Mouse (Mus musculus) embryonic facial prominence, embryonic 11.5 days (tissue): ENCODE measurements around the gene Ezh1. TPM values are rescaled to one million over a fixed set of nuclear protein-coding genes. Genes with fewer than 3 reads are reported as not detected.

Experiments used
- ATAC-seq: fragments of 200-750 bp; cut with Nextera tagmentation; replicated peaks from 2 replicates; pipeline ENCODE4 v1.8.0; 2017; ENCODE audit warnings: low read depth; ENCODE audit not compliant: insufficient number of reproducible peaks, low FRiP score, low TSS enrichment
- DNase-seq: peaks from one replicate; pipeline ENCODE4 v3.0.0-alpha.2; 2015; ENCODE audit warnings: low spot score
- H3K27ac ChIP-seq: fragments of 300-500 bp; sonication (generic); replicated peaks from 2 replicates; pipeline ENCODE4 v1.5.1; 2014; ENCODE audit warnings: mild to moderate bottlenecking, low read depth, low read length, control low read depth
- H3K27me3 ChIP-seq: fragments of 300-500 bp; sonication (generic); 2 replicates; pipeline ENCODE4 v1.6.1; 2014; ENCODE audit warnings: mild to moderate bottlenecking, low read length, moderate library complexity, mixed read lengths; ENCODE audit not compliant: control insufficient read depth, insufficient read depth
- H3K36me3 ChIP-seq: fragments of 300-500 bp; sonication (generic); replicated peaks from 2 replicates; pipeline ENCODE4 v1.6.1; 2014; ENCODE audit warnings: low read depth, mild to moderate bottlenecking, low read length, moderate library complexity, mixed read lengths; ENCODE audit not compliant: control insufficient read depth, insufficient read depth
- H3K4me1 ChIP-seq: fragments of 300-500 bp; sonication (generic); 2 replicates; pipeline ENCODE4 v1.6.1; 2014; ENCODE audit warnings: low read length, mixed read lengths; ENCODE audit not compliant: control insufficient read depth, insufficient read depth
- H3K4me2 ChIP-seq: fragments of 300-500 bp; sonication (generic); 2 replicates; pipeline ENCODE4 v1.6.1; 2014; ENCODE audit warnings: low read depth, mild to moderate bottlenecking, control low read depth, low read length, moderate library complexity
- H3K4me3 ChIP-seq: fragments of 300-500 bp; sonication (generic); 2 replicates; pipeline ENCODE4 v1.5.1; 2014; ENCODE audit warnings: low read depth, low read length, control low read depth
- H3K9ac ChIP-seq: fragments of 300-500 bp; sonication (generic); replicated peaks from 2 replicates; pipeline ENCODE4 v1.6.1; 2014; ENCODE audit warnings: mild to moderate bottlenecking, control low read depth, low read length
- H3K9me3 ChIP-seq: fragments of 300-500 bp; sonication (generic); replicated peaks from 2 replicates; pipeline ENCODE4 v1.6.1; 2016; ENCODE audit warnings: mild to moderate bottlenecking, low read length, inconsistent platforms, mixed read lengths; ENCODE audit not compliant: control insufficient read depth
- WGBS: fragments of 180-500 bp; shearing (Covaris S2); extraction: QIAGEN DNeasy Blood & Tissue Kit; methylation state at CpG from one replicate; pipeline ENCODE4 v1.1.7; 2014; 5-methylcytosine and 5-hydroxymethylcytosine counted together
- polyA plus RNA-seq: library from polyadenylated mRNA; unstranded; fragments of >200 nt; fragmentation: Nextera tagmentation; extraction: Ambion mirVana; gene quantifications from 2 replicates; pipeline ENCODE4 v1.2.1, GENCODE M21; 2014

Ezh1 gene
- polyA plus RNA-seq = 11.6 and 12.4 TPM in 2 replicates

GRCm38 (mm10) chr11:101226065-101226701 is at the start of gene Ezh1:
Gene Ezh1, minus strand, starts transcription at chr11:101226463.
- Histone ChIP-seq H3K4me2 (peak within 1 kb of the TSS; percentile 87), H3K36me3 (no peaks in the 10 kb centered on the region), H3K9ac (peak within 1 kb of the TSS; percentile 86), H3K27ac (peak within 1 kb of the TSS; percentile 30; the same call in 1 of the 2 replicates), H3K9me3 (no peaks in the 10 kb centered on the region), H3K4me3 (peak within 1 kb of the TSS; percentile 78), H3K27me3 (no peaks in the 10 kb centered on the region), H3K4me1 (peaks cover 10% of the 10 kb centered on the region)
- under 1% methylated on average over 56 of the region's 56 CpGs for WGBS
- peak; percentile 88 for DNase-seq
- peak; percentile 92 for ATAC-seq

DNA sequence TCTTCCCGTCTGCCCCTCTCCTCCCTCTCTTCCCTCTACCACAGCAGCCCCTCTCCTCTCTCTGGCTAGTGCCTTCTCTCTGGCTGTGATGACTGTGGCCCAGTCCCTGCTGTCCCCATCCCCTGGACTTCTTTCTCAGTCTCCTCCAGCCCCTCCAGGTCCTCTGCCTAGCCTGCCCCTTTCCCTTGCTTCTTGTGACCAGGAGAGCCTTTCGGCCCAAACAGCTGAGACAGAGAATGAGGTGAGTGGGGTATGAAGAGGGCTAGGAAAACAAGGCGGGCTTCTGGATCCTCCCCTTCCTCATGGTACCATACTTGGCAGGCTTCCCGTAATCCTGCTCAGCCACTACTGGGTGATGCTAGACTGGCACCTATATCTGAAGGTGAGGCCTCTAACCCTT is 49.0 kb upstream of the Ezh1 start:
- Histone ChIP-seq H3K27me3 (no peaks in the 10 kb centered on the region), H3K27ac (no peak overlapping the region), H3K9ac (no peak overlapping the region), H3K9me3 (no peaks in the 10 kb centered on the region), H3K4me2 (no peak overlapping the region), H3K4me3 (no peak overlapping the region), H3K4me1 (peaks cover 4% of the 10 kb centered on the region; the same call in 1 of the 2 replicates), H3K36me3 (no peaks in the 10 kb centered on the region)
- ATAC-seq (no peak), DNase-seq (no peak)
- WGBS = 78% methylated on average over 4 of the region's 4 CpGs

GRCm38 (mm10) chr11:101272446-101272845 is 46.2 kb upstream of the Ezh1 start:
- DNase-seq (no peak), ATAC-seq (no peak)
- Histone ChIP-seq H3K27ac (no peak overlapping the region), H3K4me2 (no peak overlapping the region), H3K4me1 (peaks cover 4% of the 10 kb centered on the region; the same call in 1 of the 2 replicates), H3K36me3 (no peaks in the 10 kb centered on the region), H3K9me3 (no peaks in the 10 kb centered on the region), H3K27me3 (no peaks in the 10 kb centered on the region), H3K9ac (no peak overlapping the region), H3K4me3 (no peak overlapping the region)
- 80% methylated on average over 3 of the region's 3 CpGs for WGBS

- no peak for ATAC-seq
- H3K9me3 ChIP-seq = no peaks in the 10 kb centered on the region
- 27% methylated on average over 10 of the region's 10 CpGs for WGBS
- no peak overlapping the region for H3K4me2 ChIP-seq
- H3K27ac ChIP-seq = no peak overlapping the region
- H3K4me1 ChIP-seq = peaks cover 5% of the 10 kb centered on the region
- DNase-seq = peak; percentile 43
- no peak overlapping the region for H3K4me3 ChIP-seq
- H3K36me3 ChIP-seq = no peaks in the 10 kb centered on the region
- H3K9ac ChIP-seq = no peak overlapping the region
- H3K27me3 ChIP-seq = peaks cover 8% of the 10 kb centered on the region
These were observed 43.4 kb upstream of the Ezh1 start for GRCm38 (mm10) chr11:101269577-101270116.

- H3K9me3 ChIP-seq = no peaks in the 10 kb centered on the region
- no peak overlapping the region for H3K27ac ChIP-seq
- ATAC-seq (no peak), DNase-seq (no peak)
- H3K4me2 ChIP-seq = no peak overlapping the region
- WGBS = 18% methylated on average over 6 of the region's 6 CpGs
- H3K36me3 ChIP-seq = no peaks in the 10 kb centered on the region
- H3K9ac ChIP-seq = no peak overlapping the region
- H3K27me3 ChIP-seq = peaks cover 33% of the 10 kb centered on the region
- H3K4me1 ChIP-seq = peaks cover 15% of the 10 kb centered on the region
- H3K4me3 ChIP-seq = no peak overlapping the region
These were observed 39.6 kb upstream of the Ezh1 start for GRCm38 (mm10) chr11:101265906-101266305.

DNA sequence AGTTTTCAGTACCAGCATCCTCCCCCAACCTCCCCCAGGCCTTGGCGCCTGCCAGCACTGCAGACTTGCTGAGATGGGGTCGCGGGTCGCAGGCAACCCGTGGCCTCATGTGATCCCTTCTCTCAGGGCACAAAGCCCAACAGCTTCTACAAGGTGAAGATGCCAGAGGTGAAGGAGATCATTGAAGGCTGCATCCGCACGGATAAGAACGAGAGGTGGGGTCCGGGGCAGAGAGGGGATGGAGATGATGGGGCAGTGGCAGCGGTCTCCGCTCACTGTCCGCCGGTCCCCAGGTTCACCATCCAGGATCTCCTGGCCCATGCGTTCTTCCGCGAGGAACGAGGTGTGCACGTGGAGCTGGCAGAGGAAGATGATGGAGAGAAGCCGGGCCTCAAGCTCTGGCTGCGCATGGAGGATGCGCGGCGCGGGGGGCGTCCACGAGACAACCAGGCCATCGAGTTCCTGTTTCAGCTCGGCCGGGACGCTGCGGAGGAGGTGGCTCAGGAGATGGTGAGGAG is 38.8 kb upstream of the Ezh1 start:
- peak; percentile 42 for DNase-seq
- no peaks in the 10 kb centered on the region for H3K9me3 ChIP-seq
- no peaks in the 10 kb centered on the region for H3K36me3 ChIP-seq
- peak overlapping the region; percentile 50 for H3K9ac ChIP-seq
- peak overlapping the region; percentile 63 for H3K4me2 ChIP-seq
- peak overlapping the region; percentile 34 for H3K4me3 ChIP-seq
- peaks cover 33% of the 10 kb centered on the region for H3K27me3 ChIP-seq
- 3% methylated on average over 31 of the region's 31 CpGs for WGBS
- no peak overlapping the region for H3K27ac ChIP-seq
- H3K4me1 ChIP-seq = peaks cover 15% of the 10 kb centered on the region
- ATAC-seq = no peak

DNA sequence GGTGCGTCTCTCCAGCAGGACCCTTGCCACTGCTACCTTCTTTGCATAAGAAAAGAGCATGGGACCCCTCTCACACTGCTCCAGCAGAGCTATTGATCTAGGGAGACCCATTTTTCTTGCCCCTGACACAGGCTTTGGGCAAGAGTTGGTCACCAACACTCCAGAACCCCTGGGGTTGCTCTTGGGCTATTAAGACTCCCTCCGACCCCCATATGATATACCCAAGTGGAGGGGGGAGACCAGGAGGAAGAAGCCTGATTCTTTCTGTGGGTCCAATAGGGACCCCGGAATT is 37.7 kb upstream of the Ezh1 start:
- H3K9me3 ChIP-seq = no peaks in the 10 kb centered on the region
- no peaks in the 10 kb centered on the region for H3K36me3 ChIP-seq
- DNase-seq (no peak), ATAC-seq (no peak)
- WGBS = 9% methylated on average over 3 of the region's 3 CpGs
- H3K4me3 ChIP-seq = no peak overlapping the region
- H3K27me3 ChIP-seq = peaks cover 33% of the 10 kb centered on the region
- no peak overlapping the region for H3K9ac ChIP-seq
- H3K27ac ChIP-seq = no peak overlapping the region
- no peak overlapping the region for H3K4me2 ChIP-seq
- H3K4me1 ChIP-seq = peaks cover 22% of the 10 kb centered on the region

DNA sequence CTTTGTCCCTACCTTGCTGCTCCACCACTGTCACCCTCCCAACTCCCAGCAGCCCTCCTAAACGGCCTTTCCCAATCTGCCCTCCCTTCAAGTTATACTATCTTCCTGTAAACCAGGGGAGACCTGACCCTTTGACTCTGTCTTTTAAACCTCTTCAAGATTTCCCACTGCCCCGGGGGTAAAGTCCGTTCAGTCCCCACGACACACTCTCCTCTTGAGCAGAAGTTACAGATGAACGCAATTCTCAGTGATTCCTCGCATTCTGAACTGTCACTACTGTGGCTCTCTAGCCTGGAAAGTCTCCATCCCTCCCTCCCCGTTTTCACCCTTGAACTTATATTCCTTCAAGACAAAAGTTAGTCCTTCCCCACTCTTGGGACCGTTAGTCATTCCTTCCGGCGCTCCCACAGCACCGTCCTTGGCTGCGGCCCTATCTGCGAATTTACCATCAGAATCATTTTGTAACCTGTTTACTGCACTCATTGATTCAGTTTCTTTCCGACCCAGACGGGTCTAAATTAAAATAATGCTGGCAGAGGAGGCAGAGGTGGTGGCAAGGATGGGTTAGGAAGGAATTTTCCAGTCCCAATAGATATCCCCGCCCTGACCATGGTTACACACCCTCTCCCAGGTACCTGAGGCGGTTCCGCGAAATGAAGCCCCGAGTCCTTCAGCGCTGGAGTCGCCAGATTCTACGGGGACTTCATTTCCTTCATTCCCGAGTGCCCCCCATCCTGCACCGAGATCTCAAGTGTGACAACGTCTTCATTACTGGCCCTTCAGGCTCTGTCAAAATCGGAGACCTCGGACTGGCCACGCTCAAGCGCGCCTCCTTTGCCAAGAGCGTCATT is 37.1 kb upstream of the Ezh1 start:
- Histone ChIP-seq H3K9me3 (no peaks in the 10 kb centered on the region), H3K27ac (no peak overlapping the region), H3K36me3 (no peaks in the 10 kb centered on the region), H3K9ac (no peak overlapping the region), H3K4me1 (peaks cover 22% of the 10 kb centered on the region), H3K4me3 (no peak overlapping the region), H3K4me2 (no peak overlapping the region), H3K27me3 (peaks cover 33% of the 10 kb centered on the region)
- 3% methylated on average over 32 of the region's 32 CpGs for WGBS
- DNase-seq (no peak), ATAC-seq (no peak)
